Mouse (Mus musculus): ENCODE measurements around the gene Emilin3. TPM values are rescaled to one million over a fixed set of nuclear protein-coding genes. Genes with fewer than 3 reads are reported as not detected.

The Emilin3 gene
- polyA plus RNA-seq, 1 experiment = not detected

DNA sequence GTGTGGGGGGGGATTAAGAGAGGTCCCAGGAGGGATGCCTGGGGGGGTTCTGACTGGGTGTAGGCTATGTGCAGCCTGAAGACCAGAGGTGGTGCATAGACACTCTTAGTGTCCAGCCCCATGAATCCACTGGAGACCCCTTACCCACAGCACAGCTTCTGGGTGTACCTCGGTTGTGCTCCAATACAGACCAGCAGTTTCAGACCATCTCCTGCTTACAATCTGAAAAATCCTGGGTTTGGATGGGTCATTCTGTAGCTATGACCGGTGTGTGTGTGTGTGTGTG is 6.7 kb upstream of the Emilin3 start:
- Histone ChIP-seq H3K4me3 (replicated peaks) (no peak overlapping the region), H3K4me1 (ENCODE audit: control insufficient read depth) (no peaks in the 10 kb centered on the region), H3K9me3 (ENCODE audit: control insufficient read depth, low read length) (no peaks in the 10 kb centered on the region), H3K27me3 (ENCODE audit: control insufficient read depth) (no peaks in the 10 kb centered on the region; the same call in 1 of the 2 replicates), H3K36me3 (ENCODE audit: control insufficient read depth) (no peaks in the 10 kb centered on the region)
- TF ChIP-seq TAL1 (IDR thresholded peaks at IDR 0.05; ENCODE audit: low read length) (no peak), GATA1 (IDR thresholded peaks at IDR 0.05; ENCODE audit: low read length) (no peak)

DNA sequence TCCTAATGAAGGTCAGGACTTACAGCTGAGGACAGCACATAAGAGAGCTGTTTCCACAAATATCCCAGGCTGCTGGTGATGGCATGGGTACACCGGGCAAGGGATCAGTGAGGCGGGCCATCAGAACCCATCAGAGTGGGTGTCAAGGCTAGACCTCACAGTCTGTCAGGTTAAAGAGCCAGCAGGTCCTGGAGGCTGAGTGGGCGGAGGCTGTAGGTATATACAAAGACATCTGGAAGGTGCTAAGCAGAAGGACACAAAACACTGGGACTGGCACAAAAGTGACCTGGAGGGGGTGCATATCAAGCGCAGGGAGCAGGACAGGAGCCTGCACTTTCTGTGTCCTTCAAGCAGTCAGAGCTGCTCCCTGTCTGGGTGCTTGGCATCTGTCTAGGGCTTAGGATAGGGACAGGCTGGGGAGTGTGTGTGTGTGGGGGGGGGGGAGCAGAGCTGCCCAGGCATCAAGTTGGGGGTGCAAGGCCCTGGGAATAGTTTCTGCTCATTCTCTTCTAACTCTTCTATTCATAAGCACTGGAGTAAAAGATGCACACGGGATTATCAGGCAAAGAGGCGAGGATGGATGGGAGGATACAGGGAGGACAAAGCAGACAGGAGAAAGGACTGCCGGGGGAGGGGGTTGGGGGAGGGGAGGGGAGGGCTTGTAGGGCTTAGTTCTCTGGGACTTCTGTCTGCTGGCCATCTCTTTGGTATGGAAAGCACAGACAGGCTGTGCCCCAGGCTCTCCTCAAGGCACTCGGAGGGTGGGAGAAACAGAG is 6.2 kb upstream of the Emilin3 start:
- Histone ChIP-seq H3K27me3 (ENCODE audit: control insufficient read depth) (peaks cover 5% of the 10 kb centered on the region), H3K36me3 (ENCODE audit: control insufficient read depth) (no peaks in the 10 kb centered on the region), H3K4me1 (ENCODE audit: control insufficient read depth) (no peaks in the 10 kb centered on the region), H3K9me3 (ENCODE audit: control insufficient read depth, low read length) (no peaks in the 10 kb centered on the region), H3K4me3 (replicated peaks) (no peak overlapping the region)
- TF ChIP-seq GATA1 (IDR thresholded peaks at IDR 0.05; ENCODE audit: low read length) (no peak), TAL1 (IDR thresholded peaks at IDR 0.05; ENCODE audit: low read length) (no peak)

- no peaks in the 10 kb centered on the region for H3K36me3 ChIP-seq (ENCODE audit: control insufficient read depth)
- no peaks in the 10 kb centered on the region for H3K9me3 ChIP-seq (ENCODE audit: control insufficient read depth, low read length)
- TF ChIP-seq GATA1 (IDR thresholded peaks at IDR 0.05; ENCODE audit: low read length) (no peak), TAL1 (IDR thresholded peaks at IDR 0.05; ENCODE audit: low read length) (no peak)
- H3K27me3 ChIP-seq (ENCODE audit: control insufficient read depth) = peaks cover 15% of the 10 kb centered on the region
- H3K4me1 ChIP-seq (ENCODE audit: control insufficient read depth) = no peaks in the 10 kb centered on the region
- no peak overlapping the region for H3K4me3 ChIP-seq (replicated peaks)
These were observed 5.2 kb upstream of the Emilin3 start for GRCm38 (mm10) chr2:160917313-160917712.

DNA sequence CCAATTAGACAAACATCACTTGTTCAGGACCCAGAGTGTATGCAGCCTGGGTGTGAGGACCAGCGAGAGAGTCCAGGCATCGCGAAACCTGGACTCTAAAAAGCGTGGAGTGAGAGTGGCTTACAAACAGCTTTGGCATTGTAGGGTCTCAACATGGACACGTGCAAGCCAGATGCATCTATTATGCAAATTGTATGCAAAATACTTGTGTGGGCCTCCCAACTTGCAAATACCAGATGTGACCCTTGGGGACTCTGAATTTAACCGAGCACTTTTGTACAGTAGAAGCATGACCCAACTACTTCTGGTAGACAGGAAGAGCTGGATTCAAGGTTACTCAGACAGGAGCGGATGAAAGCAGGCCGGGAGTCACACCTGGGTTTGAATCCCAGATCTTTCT is 4.6 kb upstream of the Emilin3 start:
- Histone ChIP-seq H3K9me3 (ENCODE audit: control insufficient read depth, low read length) (no peaks in the 10 kb centered on the region), H3K4me1 (ENCODE audit: control insufficient read depth) (no peaks in the 10 kb centered on the region), H3K4me3 (replicated peaks) (no peak overlapping the region), H3K27me3 (ENCODE audit: control insufficient read depth) (peaks cover 21% of the 10 kb centered on the region), H3K36me3 (ENCODE audit: control insufficient read depth) (no peaks in the 10 kb centered on the region)
- TF ChIP-seq TAL1 (IDR thresholded peaks at IDR 0.05; ENCODE audit: low read length) (no peak), GATA1 (IDR thresholded peaks at IDR 0.05; ENCODE audit: low read length) (no peak)

- Histone ChIP-seq H3K4me3 (replicated peaks) (no peak overlapping the region), H3K27me3 (ENCODE audit: control insufficient read depth) (peaks cover 28% of the 10 kb centered on the region), H3K4me1 (ENCODE audit: control insufficient read depth) (no peaks in the 10 kb centered on the region), H3K36me3 (ENCODE audit: control insufficient read depth) (no peaks in the 10 kb centered on the region), H3K9me3 (ENCODE audit: control insufficient read depth, low read length) (no peaks in the 10 kb centered on the region)
- TF ChIP-seq GATA1 (IDR thresholded peaks at IDR 0.05; ENCODE audit: low read length) = no peak
- TF ChIP-seq TAL1 (IDR thresholded peaks at IDR 0.05; ENCODE audit: low read length) = no peak
These were observed 3.9 kb upstream of the Emilin3 start for GRCm38 (mm10) chr2:160915821-160916610.

DNA sequence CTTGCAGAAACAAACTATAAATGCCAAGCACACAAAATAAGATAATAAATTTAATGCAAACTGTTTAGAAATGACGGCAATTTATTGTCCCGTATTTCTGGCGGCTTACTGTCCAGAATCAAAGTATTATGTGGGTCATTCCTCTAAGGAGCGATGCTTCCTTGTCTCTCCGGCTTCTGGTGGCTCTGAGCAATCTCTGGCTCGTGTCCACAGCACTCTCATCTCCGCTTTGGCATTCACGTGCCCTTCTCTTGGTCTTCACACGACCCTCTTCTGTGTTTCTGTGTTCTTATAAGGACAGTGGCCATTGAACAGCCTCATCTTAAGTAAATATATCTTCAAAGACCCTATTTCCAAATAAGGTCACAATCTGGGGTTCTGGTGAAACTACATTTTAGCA is 2.5 kb upstream of the Emilin3 start:
- TF ChIP-seq GATA1 (IDR thresholded peaks at IDR 0.05; ENCODE audit: low read length) = no peak
- Histone ChIP-seq H3K4me3 (replicated peaks) (no peak overlapping the region), H3K27me3 (ENCODE audit: control insufficient read depth) (peaks cover 38% of the 10 kb centered on the region), H3K4me1 (ENCODE audit: control insufficient read depth) (no peaks in the 10 kb centered on the region), H3K9me3 (ENCODE audit: control insufficient read depth, low read length) (no peaks in the 10 kb centered on the region), H3K36me3 (ENCODE audit: control insufficient read depth) (no peaks in the 10 kb centered on the region)

GRCm38 (mm10) chr2:160911558-160912201 is 448 bp downstream of the Emilin3 start:
- no peaks in the 10 kb centered on the region for H3K9me3 ChIP-seq (ENCODE audit: control insufficient read depth, low read length)
- no peaks in the 10 kb centered on the region for H3K4me1 ChIP-seq (ENCODE audit: control insufficient read depth)
- peaks cover 40% of the 10 kb centered on the region for H3K27me3 ChIP-seq (ENCODE audit: control insufficient read depth)
- no peak overlapping the region for H3K4me3 ChIP-seq (replicated peaks)
- H3K36me3 ChIP-seq (ENCODE audit: control insufficient read depth) = no peaks in the 10 kb centered on the region
- TF ChIP-seq TAL1 (IDR thresholded peaks at IDR 0.05; ENCODE audit: low read length) (no peak), GATA1 (IDR thresholded peaks at IDR 0.05; ENCODE audit: low read length) (no peak)

GRCm38 (mm10) chr2:160910633-160911032 is 1.5 kb downstream of the Emilin3 start:
- no peak for TF ChIP-seq GATA1 (IDR thresholded peaks at IDR 0.05; ENCODE audit: low read length)
- TF ChIP-seq TAL1 (IDR thresholded peaks at IDR 0.05; ENCODE audit: low read length) = no peak
- H3K9me3 ChIP-seq (ENCODE audit: control insufficient read depth, low read length) = no peaks in the 10 kb centered on the region
- H3K4me1 ChIP-seq (ENCODE audit: control insufficient read depth) = no peaks in the 10 kb centered on the region
- H3K27me3 ChIP-seq (ENCODE audit: control insufficient read depth) = peaks cover 40% of the 10 kb centered on the region
- no peaks in the 10 kb centered on the region for H3K36me3 ChIP-seq (ENCODE audit: control insufficient read depth)
- H3K4me3 ChIP-seq (replicated peaks) = no peak overlapping the region

DNA sequence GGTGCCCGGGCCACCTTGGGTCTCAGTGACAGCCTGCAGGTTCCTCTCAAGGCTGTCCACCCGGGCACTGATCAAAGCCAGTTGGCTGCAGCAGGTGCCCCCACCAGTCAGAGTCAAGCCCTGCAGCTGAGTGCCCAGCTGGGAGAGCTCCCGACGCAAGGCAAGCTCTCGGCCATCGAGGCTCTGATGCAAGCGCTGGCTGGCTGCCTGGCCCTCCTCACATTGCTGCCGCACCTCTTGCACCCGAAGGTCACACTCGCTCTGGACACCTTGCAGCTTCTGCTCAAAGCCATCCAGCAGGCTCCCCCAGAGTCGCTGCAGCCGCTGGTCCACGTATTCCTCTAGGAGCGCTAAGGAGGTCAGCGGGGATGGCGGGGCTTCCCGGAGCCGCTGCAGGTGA is 3.5 kb downstream of the Emilin3 start:
- Histone ChIP-seq H3K9me3 (ENCODE audit: control insufficient read depth, low read length) (no peaks in the 10 kb centered on the region), H3K4me3 (replicated peaks) (no peak overlapping the region), H3K27me3 (ENCODE audit: control insufficient read depth) (peaks cover 38% of the 10 kb centered on the region), H3K4me1 (ENCODE audit: control insufficient read depth) (no peaks in the 10 kb centered on the region), H3K36me3 (ENCODE audit: control insufficient read depth) (no peaks in the 10 kb centered on the region)
- TF ChIP-seq GATA1 (IDR thresholded peaks at IDR 0.05; ENCODE audit: low read length) = no peak
- TF ChIP-seq TAL1 (IDR thresholded peaks at IDR 0.05; ENCODE audit: low read length) = no peak
